Mouse (Mus musculus): Measurements from ENCODE around the gene Ntm. TPM values are rescaled to one million over a fixed set of nuclear protein-coding genes. Genes with fewer than 3 reads are reported as not detected.

Gene Ntm
- polyA plus RNA-seq, 1 experiment from 2014 or later, result 20.7 TPM

- no peaks in the 10 kb centered on the region for H3K9me3 ChIP-seq
- 40% methylated on average over 3 of the region's 3 CpGs for WGBS
- H3K4me1 ChIP-seq, result peaks cover 6% of the 10 kb centered on the region; the same call in 1 of the 2 replicates
- H3K27me3 ChIP-seq (ENCODE audit: insufficient read depth, poor library complexity, severe bottlenecking), result no peaks in the 10 kb centered on the region
- H3K36me3 ChIP-seq, result no peaks in the 10 kb centered on the region
- H3K27ac ChIP-seq, result no peak overlapping the region
- no peak for DNase-seq (ENCODE audit: low spot score)
- H3K4me3 ChIP-seq, result no peak overlapping the region
These were observed 96.1 kb downstream of the Ntm start for GRCm38 (mm10) chr9:29866824-29867223.

- no peaks in the 10 kb centered on the region for H3K36me3 ChIP-seq
- no peak overlapping the region for H3K4me3 ChIP-seq
- H3K9me3 ChIP-seq, result no peaks in the 10 kb centered on the region
- WGBS, result 64% methylated on average over 4 of the region's 4 CpGs
- H3K27ac ChIP-seq, result no peak overlapping the region
- peaks cover 6% of the 10 kb centered on the region; the same call in 1 of the 2 replicates for H3K4me1 ChIP-seq
- DNase-seq (ENCODE audit: low spot score), result no peak
- no peaks in the 10 kb centered on the region for H3K27me3 ChIP-seq (ENCODE audit: insufficient read depth, poor library complexity, severe bottlenecking)
These were observed 96.8 kb downstream of the Ntm start for GRCm38 (mm10) chr9:29866101-29866500.

- H3K9me3 ChIP-seq, result no peaks in the 10 kb centered on the region
- H3K27me3 ChIP-seq (ENCODE audit: insufficient read depth, poor library complexity, severe bottlenecking), result no peaks in the 10 kb centered on the region
- no peaks in the 10 kb centered on the region for H3K36me3 ChIP-seq
- peaks cover 6% of the 10 kb centered on the region; the same call in 1 of the 2 replicates for H3K4me1 ChIP-seq
- H3K4me3 ChIP-seq, result no peak overlapping the region
- WGBS, result 59% methylated on average over 8 of the region's 8 CpGs
- DNase-seq (ENCODE audit: low spot score), result no peak
- H3K27ac ChIP-seq, result no peak overlapping the region
These were observed 97.4 kb downstream of the Ntm start for GRCm38 (mm10) chr9:29865502-29865901.

- Histone ChIP-seq H3K4me1 (peaks cover 6% of the 10 kb centered on the region; the same call in 1 of the 2 replicates), H3K9me3 (no peaks in the 10 kb centered on the region), H3K27me3 (ENCODE audit: insufficient read depth, poor library complexity, severe bottlenecking) (no peaks in the 10 kb centered on the region), H3K4me3 (no peak overlapping the region), H3K36me3 (no peaks in the 10 kb centered on the region), H3K27ac (0 out of 2 replicates have a peak overlapping the region, but pooled peaks have one; percentile 10)
- DNase-seq (ENCODE audit: low spot score), result peak; percentile 77
- WGBS, result 11% methylated on average over 1 of the region's 1 CpGs
These were observed 98.1 kb downstream of the Ntm start for GRCm38 (mm10) chr9:29864886-29865285.

GRCm38 (mm10) chr9:29862408-29862807 is 100.5 kb downstream of the Ntm start:
- Histone ChIP-seq H3K27me3 (ENCODE audit: insufficient read depth, poor library complexity, severe bottlenecking) (no peaks in the 10 kb centered on the region), H3K36me3 (no peaks in the 10 kb centered on the region), H3K9me3 (no peaks in the 10 kb centered on the region), H3K4me3 (no peak overlapping the region), H3K27ac (no peak overlapping the region), H3K4me1 (peaks cover 6% of the 10 kb centered on the region; the same call in 1 of the 2 replicates)
- DNase-seq (ENCODE audit: low spot score), result no peak
- 58% methylated on average over 5 of the region's 5 CpGs for WGBS

GRCm38 (mm10) chr9:29859256-29860048 is 103.5 kb downstream of the Ntm start:
- H3K27ac ChIP-seq, result no peak overlapping the region
- no peak for DNase-seq (ENCODE audit: low spot score)
- H3K36me3 ChIP-seq, result no peaks in the 10 kb centered on the region
- no peaks in the 10 kb centered on the region for H3K9me3 ChIP-seq
- no peak overlapping the region for H3K4me3 ChIP-seq
- 88% methylated on average over 6 of the region's 6 CpGs for WGBS
- H3K4me1 ChIP-seq, result no peaks in the 10 kb centered on the region
- no peaks in the 10 kb centered on the region for H3K27me3 ChIP-seq (ENCODE audit: insufficient read depth, poor library complexity, severe bottlenecking)

- Histone ChIP-seq H3K9me3 (no peaks in the 10 kb centered on the region), H3K36me3 (no peaks in the 10 kb centered on the region), H3K27me3 (ENCODE audit: insufficient read depth, poor library complexity, severe bottlenecking) (peaks cover 6% of the 10 kb centered on the region; the same call in 1 of the 2 replicates), H3K27ac (no peak overlapping the region), H3K4me1 (no peaks in the 10 kb centered on the region), H3K4me3 (no peak overlapping the region)
- DNase-seq (ENCODE audit: low spot score), result no peak
- WGBS, result 46% methylated on average over 8 of the region's 8 CpGs
These were observed 114.0 kb downstream of the Ntm start for GRCm38 (mm10) chr9:29848735-29849455.

- DNase-seq (ENCODE audit: low spot score), result no peak
- H3K4me1 ChIP-seq, result peaks cover 4% of the 10 kb centered on the region; the same call in 1 of the 2 replicates
- H3K27ac ChIP-seq, result no peak overlapping the region
- no peaks in the 10 kb centered on the region for H3K36me3 ChIP-seq
- no peaks in the 10 kb centered on the region for H3K27me3 ChIP-seq (ENCODE audit: insufficient read depth, poor library complexity, severe bottlenecking)
- 82% methylated on average over 6 of the region's 6 CpGs for WGBS
- H3K4me3 ChIP-seq, result no peak overlapping the region
- no peaks in the 10 kb centered on the region for H3K9me3 ChIP-seq
These were observed 125.6 kb downstream of the Ntm start for GRCm38 (mm10) chr9:29837344-29837743.

GRCm38 (mm10) chr9:29834911-29835310 is 128.0 kb downstream of the Ntm start:
- no peaks in the 10 kb centered on the region for H3K36me3 ChIP-seq
- H3K9me3 ChIP-seq, result no peaks in the 10 kb centered on the region
- no peak overlapping the region for H3K27ac ChIP-seq
- H3K4me3 ChIP-seq, result no peak overlapping the region
- no peak for DNase-seq (ENCODE audit: low spot score)
- H3K27me3 ChIP-seq (ENCODE audit: insufficient read depth, poor library complexity, severe bottlenecking), result no peaks in the 10 kb centered on the region
- 74% methylated on average over 5 of the region's 5 CpGs for WGBS
- H3K4me1 ChIP-seq, result peaks cover 4% of the 10 kb centered on the region; the same call in 1 of the 2 replicates

GRCm38 (mm10) chr9:29833781-29834180 is 129.2 kb downstream of the Ntm start:
- H3K4me3 ChIP-seq, result no peak overlapping the region
- peaks cover 4% of the 10 kb centered on the region; the same call in 1 of the 2 replicates for H3K4me1 ChIP-seq
- H3K27ac ChIP-seq, result no peak overlapping the region
- DNase-seq (ENCODE audit: low spot score), result no peak
- no peaks in the 10 kb centered on the region for H3K27me3 ChIP-seq (ENCODE audit: insufficient read depth, poor library complexity, severe bottlenecking)
- WGBS, result 33% methylated on average over 2 of the region's 2 CpGs
- H3K9me3 ChIP-seq, result no peaks in the 10 kb centered on the region
- H3K36me3 ChIP-seq, result no peaks in the 10 kb centered on the region

- H3K4me1 ChIP-seq, result no peaks in the 10 kb centered on the region
- no peak for DNase-seq (ENCODE audit: low spot score)
- H3K27ac ChIP-seq, result no peak overlapping the region
- H3K36me3 ChIP-seq, result no peaks in the 10 kb centered on the region
- no peaks in the 10 kb centered on the region for H3K27me3 ChIP-seq (ENCODE audit: insufficient read depth, poor library complexity, severe bottlenecking)
- H3K4me3 ChIP-seq, result no peak overlapping the region
- H3K9me3 ChIP-seq, result no peaks in the 10 kb centered on the region
- 25% methylated on average over 5 of the region's 5 CpGs for WGBS
These were observed 135.7 kb downstream of the Ntm start for GRCm38 (mm10) chr9:29827240-29827660.

- no peak for DNase-seq (ENCODE audit: low spot score)
- H3K27me3 ChIP-seq (ENCODE audit: insufficient read depth, poor library complexity, severe bottlenecking), result no peaks in the 10 kb centered on the region
- 87% methylated on average over 5 of the region's 5 CpGs for WGBS
- H3K36me3 ChIP-seq, result no peaks in the 10 kb centered on the region
- no peak overlapping the region for H3K27ac ChIP-seq
- no peak overlapping the region for H3K4me3 ChIP-seq
- H3K4me1 ChIP-seq, result no peaks in the 10 kb centered on the region
- no peaks in the 10 kb centered on the region for H3K9me3 ChIP-seq
These were observed 137.7 kb downstream of the Ntm start for GRCm38 (mm10) chr9:29825236-29825635.

GRCm38 (mm10) chr9:29823716-29824115 is 139.2 kb downstream of the Ntm start:
- H3K4me3 ChIP-seq, result no peak overlapping the region
- no peaks in the 10 kb centered on the region for H3K4me1 ChIP-seq
- H3K27ac ChIP-seq, result no peak overlapping the region
- H3K9me3 ChIP-seq, result no peaks in the 10 kb centered on the region
- H3K36me3 ChIP-seq, result no peaks in the 10 kb centered on the region
- DNase-seq (ENCODE audit: low spot score), result no peak
- H3K27me3 ChIP-seq (ENCODE audit: insufficient read depth, poor library complexity, severe bottlenecking), result no peaks in the 10 kb centered on the region
- 78% methylated on average over 4 of the region's 4 CpGs for WGBS

Data from heart, embryonic 10.5 days (tissue).